Mouse (Mus musculus) cerebellum, adult 11 months (tissue): Measurements from ENCODE around the gene Mlkl.
"Not testable (repeated sequence)": the region's sequence is repeated elsewhere in the genome, so short reads cannot be mapped to it uniquely, and the experiment has no call there.

Experiments
- DNase-seq: peaks from one replicate; pipeline ENCODE4 v3.0.0; 2022

Gene Mlkl

GRCm38 (mm10) chr8:111337890-111338347 is at the start of gene Mlkl:
Gene Mlkl, minus strand, starts transcription at chr8:111338177.
- no peak for DNase-seq

GRCm38 (mm10) chr8:111385915-111386314 is 47.9 kb upstream of the Mlkl start:
- DNase-seq, result no peak

- DNase-seq, result no peak
Measured at GRCm38 (mm10) chr8:111384628-111385027, 46.7 kb upstream of the Mlkl start.

DNA sequence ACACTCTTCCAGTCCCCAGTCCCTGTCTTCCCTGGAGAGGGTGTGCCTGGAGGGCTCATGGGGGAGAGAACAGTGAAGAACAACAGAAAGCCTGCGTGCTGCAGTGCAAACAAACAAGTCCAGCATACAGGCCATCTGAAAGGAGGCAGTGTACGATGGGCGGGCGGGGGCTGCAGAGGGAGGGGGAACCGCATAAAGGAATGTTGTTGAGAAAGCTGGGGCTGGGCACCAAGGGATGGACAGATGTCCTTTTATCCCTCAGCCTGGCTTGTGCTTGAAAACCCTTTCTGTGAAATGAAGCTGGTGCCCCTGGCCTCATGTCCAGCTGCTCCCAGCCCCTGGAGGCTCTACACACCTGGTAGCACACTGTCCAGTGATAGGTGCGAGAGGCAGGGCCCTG is 37.2 kb upstream of the Mlkl start:
- DNase-seq, result no peak

DNA sequence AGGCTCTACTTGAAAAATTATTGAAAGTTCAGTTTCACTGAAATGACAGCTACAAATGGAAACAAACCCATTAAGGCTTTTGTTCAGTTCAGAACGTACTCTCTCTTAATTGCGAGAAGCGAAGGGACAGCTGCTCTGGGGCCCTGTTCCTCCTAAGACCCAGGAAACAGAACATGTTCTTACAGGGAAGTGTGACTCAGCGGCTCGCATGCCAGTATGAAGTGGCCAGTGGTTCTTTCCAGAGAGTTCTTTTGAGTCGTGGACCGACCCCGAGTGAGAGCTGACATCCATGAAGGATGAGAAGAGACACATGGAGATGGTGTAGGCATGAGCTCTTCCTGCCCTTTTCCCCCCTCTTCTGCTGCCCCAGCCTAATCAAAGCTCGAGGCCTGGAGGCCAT is 31.7 kb upstream of the Mlkl start:
- DNase-seq, result no peak

DNA sequence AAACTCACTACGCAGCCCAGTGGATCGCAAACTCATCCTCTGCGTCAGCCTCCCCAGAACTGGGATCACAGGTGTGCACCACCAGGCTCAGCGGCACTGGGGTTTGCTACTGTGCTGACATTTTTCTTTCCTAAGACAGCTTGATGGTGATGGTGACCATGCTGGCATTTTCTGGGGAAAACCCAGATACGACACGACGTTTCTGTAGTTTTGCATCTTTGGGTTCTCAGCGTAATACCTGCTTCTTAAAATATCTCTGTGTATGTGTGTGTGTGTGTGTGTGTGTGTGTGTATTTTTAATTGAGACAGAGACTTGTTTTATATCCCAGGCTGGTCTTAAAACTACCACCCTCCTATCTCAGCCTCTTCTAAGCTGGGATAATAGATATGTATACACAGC is 29.4 kb upstream of the Mlkl start:
- DNase-seq, result no peak

- DNase-seq, result no peak
Measured at GRCm38 (mm10) chr8:111366610-111367234, 28.7 kb upstream of the Mlkl start.

GRCm38 (mm10) chr8:111363489-111363888 is 25.5 kb upstream of the Mlkl start:
- DNase-seq, result no peak

GRCm38 (mm10) chr8:111360579-111361209 is 22.7 kb upstream of the Mlkl start:
- DNase-seq, result no peak

DNA sequence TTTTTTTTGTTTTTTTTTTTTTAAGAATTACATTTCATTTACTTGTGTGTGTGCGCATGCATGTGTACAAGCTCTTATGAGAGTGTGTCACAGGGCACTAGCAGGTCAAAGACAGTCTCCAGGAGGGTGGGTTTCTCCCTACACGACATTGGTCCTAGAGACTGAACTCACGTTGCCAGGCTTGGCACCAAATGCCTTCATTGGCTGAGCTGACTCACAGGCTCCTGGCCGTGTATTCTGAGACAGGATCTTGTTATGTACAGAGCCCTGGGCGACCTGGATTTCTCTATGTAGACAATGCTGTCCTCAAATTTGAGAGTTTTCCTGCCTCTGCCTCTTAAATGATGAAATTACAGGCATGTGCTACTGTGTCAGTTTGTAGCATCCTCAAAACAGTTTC is 22.0 kb upstream of the Mlkl start:
- no peak for DNase-seq

- no peak for DNase-seq
Measured at GRCm38 (mm10) chr8:111358905-111359304, 20.9 kb upstream of the Mlkl start.

DNA sequence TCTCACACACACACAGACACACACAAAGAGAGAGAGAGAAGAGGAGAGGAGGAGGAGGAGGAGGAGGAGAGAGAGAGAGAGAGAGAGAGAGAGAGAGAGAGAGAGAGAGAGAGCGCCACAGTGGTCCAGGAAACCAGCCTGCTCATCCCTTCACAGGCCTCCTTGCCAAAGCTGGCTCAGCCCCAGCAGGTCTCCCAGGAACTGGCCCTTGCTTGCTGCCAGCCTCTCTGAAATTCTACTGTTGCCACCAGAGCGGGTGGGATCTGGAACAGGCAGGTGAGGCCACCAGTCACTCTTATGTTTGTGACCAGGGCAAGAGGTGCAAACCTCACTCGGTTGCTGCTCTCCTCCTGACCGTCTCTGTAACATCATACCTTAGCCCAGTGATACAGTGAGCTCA is 19.5 kb upstream of the Mlkl start:
- peak; percentile 52 for DNase-seq

- DNase-seq, result no peak
Measured at GRCm38 (mm10) chr8:111353497-111353896, 15.5 kb upstream of the Mlkl start.

DNA sequence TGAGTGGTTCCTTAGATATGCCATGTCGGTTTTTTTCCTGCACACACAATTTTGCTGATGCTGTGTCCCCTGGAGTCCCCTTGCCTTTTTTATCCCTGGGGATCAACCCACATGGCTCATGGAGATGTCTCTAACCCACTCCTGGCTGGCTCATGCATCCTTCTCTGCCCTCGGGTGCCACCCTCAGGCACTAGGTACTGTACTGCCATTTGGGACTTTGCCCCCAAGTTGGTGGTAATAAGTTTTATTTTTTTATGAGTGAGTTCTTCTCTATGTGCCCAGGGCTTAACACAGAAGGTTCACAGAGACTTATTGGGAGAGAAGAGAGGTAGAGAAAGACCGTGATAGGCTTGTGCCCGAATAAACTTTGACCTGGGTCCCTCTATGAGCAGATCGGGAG is 14.3 kb upstream of the Mlkl start:
- DNase-seq, result no peak

DNA sequence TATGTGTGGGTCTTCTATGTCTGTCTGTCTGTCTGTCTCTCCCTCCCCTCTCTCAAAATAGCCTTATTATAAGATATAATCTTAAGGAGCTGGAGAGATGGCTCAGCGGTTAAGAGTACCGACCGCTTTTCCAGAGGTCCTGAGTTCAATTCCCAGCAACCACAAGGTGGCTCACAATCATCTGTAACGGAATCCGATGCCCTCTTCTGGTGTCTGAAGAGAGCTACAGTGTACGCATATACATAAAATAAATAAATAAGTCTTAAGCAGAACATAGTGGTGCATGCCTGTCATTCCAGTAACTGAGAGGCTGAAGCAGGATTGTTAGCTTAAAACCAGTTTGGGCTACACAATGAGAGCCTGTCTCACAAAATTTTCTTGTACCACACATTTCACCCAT is 12.6 kb upstream of the Mlkl start:
- no peak for DNase-seq

DNA sequence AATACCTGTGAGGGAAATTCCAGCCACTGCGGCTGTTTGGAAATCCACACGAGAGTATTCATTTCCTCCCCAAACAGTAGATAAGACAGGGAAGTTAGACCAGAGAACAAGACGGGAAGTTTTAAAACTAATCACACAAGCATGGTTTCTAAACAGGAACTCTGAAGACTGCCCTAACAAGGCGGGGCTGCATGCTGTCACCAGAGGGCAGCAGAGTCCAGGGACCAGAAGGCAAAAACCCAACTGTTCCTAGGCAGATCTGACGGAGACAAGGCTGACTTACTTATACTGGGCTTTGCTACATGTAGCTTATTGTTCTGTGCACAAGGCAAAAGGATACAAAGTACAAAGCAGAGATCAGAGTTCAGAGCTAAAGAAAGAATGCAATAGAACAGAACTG is 5.2 kb upstream of the Mlkl start:
- peak; percentile 67 for DNase-seq

DNA sequence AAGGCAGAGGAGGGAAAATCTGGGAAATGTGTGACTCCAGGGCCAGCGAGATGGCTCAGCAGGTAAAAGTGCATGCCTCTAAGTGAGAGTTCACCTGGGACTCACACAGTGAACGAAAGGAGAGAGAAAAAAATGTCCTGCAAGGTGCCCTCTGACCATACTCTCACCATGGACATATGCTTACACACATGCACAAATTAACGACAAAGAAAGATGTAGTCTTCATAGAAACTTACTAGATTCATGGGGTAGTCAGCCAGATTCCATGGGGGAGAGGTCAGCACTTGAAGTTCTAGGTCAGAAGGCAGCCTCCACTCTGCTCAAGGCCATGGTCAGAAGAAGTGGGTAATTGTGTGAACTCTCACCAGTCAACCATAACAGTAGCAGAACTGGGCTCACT is 2.2 kb upstream of the Mlkl start:
- DNase-seq, result no peak

DNA sequence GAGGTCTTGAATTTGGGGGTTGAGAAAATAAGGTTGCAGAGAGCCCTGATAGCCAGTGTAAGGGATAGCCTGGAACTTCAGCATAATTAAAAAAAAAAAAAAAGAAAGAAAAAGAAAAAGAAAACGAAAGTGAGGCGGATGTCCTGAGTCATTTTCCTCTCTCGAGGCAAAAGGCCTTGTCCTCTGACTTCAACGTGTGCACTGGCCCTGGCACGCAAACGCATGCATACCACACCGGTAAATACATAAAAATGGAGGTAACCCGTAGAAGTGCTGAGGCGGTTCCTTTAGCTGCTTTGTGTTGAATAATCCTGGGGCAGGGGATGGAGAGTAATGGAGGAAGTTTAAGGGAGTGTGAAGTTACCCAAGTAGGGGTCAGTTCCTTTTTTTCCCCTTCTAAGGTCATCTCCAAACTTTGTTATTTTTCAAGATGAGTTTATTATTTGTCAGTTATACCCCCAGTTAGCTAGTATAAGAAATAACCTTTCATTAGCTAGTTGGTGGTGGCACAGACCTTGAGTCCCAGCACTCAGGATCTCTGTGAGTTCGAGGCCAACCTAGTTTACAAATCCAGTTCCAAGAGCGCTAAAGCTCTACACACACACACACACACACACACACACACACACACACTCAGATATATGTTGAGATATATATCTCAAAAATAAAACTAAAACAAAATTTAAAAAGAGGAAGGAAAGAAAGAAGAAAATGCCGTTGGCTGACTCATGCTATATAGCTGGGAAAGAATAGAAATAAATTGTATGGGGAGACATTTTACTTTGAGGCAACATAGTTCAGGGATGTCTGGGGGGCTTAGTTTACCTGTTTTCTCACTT is 612 bp upstream of the Mlkl start:
- DNase-seq, result no peak

DNA sequence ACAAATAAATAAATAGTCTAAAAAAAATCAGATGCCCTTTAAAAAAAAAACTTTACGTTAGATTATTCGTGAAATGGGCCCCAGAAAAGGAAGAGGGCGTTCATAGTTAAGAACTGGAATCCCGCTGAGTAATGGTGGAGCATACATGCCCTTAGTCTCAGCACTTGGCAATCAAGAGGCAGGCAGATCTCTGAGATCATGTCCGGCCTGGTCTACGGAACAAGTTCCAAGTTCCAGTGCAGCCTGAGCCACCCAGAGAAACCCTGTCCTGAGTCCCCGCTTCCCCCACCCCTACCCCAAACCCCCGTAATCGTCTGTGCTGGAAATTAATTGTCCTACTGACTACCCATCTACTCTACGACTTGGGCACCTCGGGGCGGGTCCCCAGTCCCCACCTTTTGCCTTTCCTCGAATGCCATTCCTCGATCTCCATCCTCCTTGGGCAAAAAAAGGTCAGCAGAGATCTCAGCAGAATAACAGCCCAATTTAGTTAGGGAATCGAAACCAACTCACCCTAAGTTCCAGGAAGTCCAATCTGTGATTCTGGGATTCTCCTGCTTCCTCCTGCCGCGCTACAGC is 577 bp downstream of the Mlkl start:
- no peak for DNase-seq

DNA sequence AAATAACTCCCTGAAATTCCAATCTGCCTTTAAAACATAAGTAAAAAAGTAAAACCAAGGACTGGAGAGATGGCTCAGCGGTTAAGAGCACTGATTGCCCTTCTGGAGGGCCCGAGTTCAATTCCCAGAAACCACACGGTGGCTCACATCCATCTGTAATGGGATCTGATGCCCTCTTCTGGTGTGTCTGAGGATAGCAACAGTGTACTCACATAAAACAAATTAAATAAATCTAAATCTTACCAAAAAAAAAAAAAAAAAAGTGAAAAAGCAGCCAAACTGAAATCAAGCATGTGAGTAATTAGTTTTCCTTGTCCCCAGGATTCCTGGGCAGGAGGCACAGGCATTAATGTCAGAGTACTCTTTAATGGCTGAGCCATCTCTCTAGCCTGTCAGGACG is 1.3 kb downstream of the Mlkl start:
- no peak for DNase-seq

GRCm38 (mm10) chr8:111325222-111325790 is 12.7 kb downstream of the Mlkl start:
- no peak for DNase-seq

DNA sequence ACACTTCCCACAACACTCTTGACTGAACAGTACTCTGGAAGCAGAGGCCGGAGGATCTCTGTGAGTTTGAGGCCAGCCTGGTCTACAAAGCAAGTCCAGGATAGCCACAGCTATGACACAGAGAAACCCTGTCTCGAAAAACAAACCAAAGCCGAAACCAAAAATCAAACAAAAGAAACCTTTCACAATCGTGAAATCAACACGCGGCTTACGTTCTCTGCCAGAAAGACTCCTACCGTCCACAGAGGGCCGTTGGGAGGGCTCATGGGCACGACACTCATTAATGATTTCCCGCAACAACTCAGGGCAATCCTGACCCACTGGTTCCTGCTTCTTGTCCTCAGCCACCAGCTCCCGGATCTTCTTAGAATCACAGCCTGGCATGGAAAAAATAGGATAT is 23.2 kb downstream of the Mlkl start:
- DNase-seq, result no peak

GRCm38 (mm10) chr8:111313961-111314360 is 24.0 kb downstream of the Mlkl start:
- DNase-seq, result not testable (repeated sequence)
